Mouse (Mus musculus) stomach, postnatal 0 days (tissue): ENCODE measurements at regions not wholly inside any gene's neighbourhood (a gene's known extent, or its start where the extent isn't known, plus 50 kb on each side); places are given as distances from the start of the nearest gene placed in this dataset.

ENCODE experiments used
- CTCF ChIP-seq: IDR thresholded peaks from 2 replicates; pipeline ENCODE4 v1.5.1; 2016; ENCODE audit warnings: antibody characterized with exemption, low read depth, mild to moderate bottlenecking, moderate library complexity
- EP300 ChIP-seq: optimal IDR thresholded peaks from 2 replicates; pipeline ENCODE3; 2016; ENCODE audit warnings: antibody characterized with exemption

DNA sequence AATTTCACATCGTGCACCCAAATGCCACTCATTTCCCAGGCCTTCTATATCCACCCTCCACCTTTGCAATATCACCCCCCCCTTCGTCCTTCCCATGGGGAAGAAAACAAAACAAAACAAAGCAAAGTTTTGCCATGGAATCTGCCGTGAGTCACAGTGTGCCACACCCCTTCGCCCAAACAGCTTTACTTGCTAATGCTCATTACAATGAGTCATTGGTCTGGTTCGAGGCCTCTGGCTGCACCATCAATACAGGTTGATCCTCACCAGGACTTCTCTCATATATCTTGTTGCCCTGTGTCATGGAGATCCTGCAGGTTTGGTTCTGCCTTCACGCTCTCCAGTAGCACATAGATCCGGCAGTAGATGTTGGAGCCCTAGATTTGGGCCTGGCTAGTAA is 660.3 kb upstream of the Zeb2 start:
- TF ChIP-seq CTCF (no peak), EP300 (no peak)
